Mouse (Mus musculus) layer of hippocampus, adult 11-12 months (tissue): ENCODE data around the gene Plaur.
"Not testable (repeated sequence)": the region's sequence is repeated elsewhere in the genome, so short reads cannot be mapped to it uniquely, and the experiment has no call there.

Experiments
- DNase-seq: peaks from one replicate; pipeline ENCODE4 v3.0.0; 2022; ENCODE audit warnings: low spot score

Plaur gene

GRCm38 (mm10) chr7:24512355-24512754 lies 50.1 kb downstream of the Plaur start, which contains the start of gene AC161166.1:
Gene AC161166.1 (minus strand): TSS chr7:24512455.
- no peak for DNase-seq

- DNase-seq, result peak; percentile 60
Measured at GRCm38 (mm10) chr7:24516319-24516718, 54.0 kb downstream of the Plaur start.

GRCm38 (mm10) chr7:24517077-24517476 lies 54.8 kb downstream of the Plaur start:
- DNase-seq, result no peak

- DNase-seq, result peak; percentile 49
Measured at GRCm38 (mm10) chr7:24517654-24518053, 55.4 kb downstream of the Plaur start.

- DNase-seq, result no peak
Measured at GRCm38 (mm10) chr7:24519130-24519529, 56.8 kb downstream of the Plaur start.

- DNase-seq, result not testable (repeated sequence)
Measured at GRCm38 (mm10) chr7:24520054-24520453, 57.8 kb downstream of the Plaur start.

- no peak for DNase-seq
Measured at GRCm38 (mm10) chr7:24522805-24523204, 60.5 kb downstream of the Plaur start.

GRCm38 (mm10) chr7:24523723-24524122 lies 61.4 kb downstream of the Plaur start:
- DNase-seq, result no peak

- DNase-seq, result no peak
Measured at GRCm38 (mm10) chr7:24524978-24525377, 62.7 kb downstream of the Plaur start.
